Mouse (Mus musculus) c-Kit-positive CD71-positive TER-119-positive erythroid progenitor cells, embryonic 14.5 days (primary cell): ENCODE results near the gene Exoc6.

ENCODE experiments used
- DNase-seq: peaks from one replicate; pipeline ENCODE4 v3.0.0-alpha.2; 2013; ENCODE audit warnings: low spot score

Exoc6 gene

GRCm38 (mm10) chr19:37574802-37575201 is 24.6 kb downstream of the Exoc6 start:
- no peak for DNase-seq

- DNase-seq: no peak
These were observed 29.4 kb downstream of the Exoc6 start for GRCm38 (mm10) chr19:37579607-37580006.

GRCm38 (mm10) chr19:37580438-37580837 is 30.2 kb downstream of the Exoc6 start:
- no peak for DNase-seq

GRCm38 (mm10) chr19:37585210-37585609 is 35.0 kb downstream of the Exoc6 start:
- no peak for DNase-seq

- DNase-seq: no peak
These were observed 35.5 kb downstream of the Exoc6 start for GRCm38 (mm10) chr19:37585684-37586083.

- DNase-seq: no peak
These were observed 40.3 kb downstream of the Exoc6 start for GRCm38 (mm10) chr19:37590544-37590943.

GRCm38 (mm10) chr19:37601968-37602848 is 52.0 kb downstream of the Exoc6 start:
- peak; percentile 86 for DNase-seq

GRCm38 (mm10) chr19:37609991-37610390 is 59.8 kb downstream of the Exoc6 start:
- DNase-seq: no peak

GRCm38 (mm10) chr19:37612893-37613292 is 62.7 kb downstream of the Exoc6 start:
- no peak for DNase-seq

- no peak for DNase-seq
These were observed 64.9 kb downstream of the Exoc6 start for GRCm38 (mm10) chr19:37615039-37615630.

- no peak for DNase-seq
These were observed 97.8 kb downstream of the Exoc6 start for GRCm38 (mm10) chr19:37647994-37648393.

GRCm38 (mm10) chr19:37650526-37650925 is 100.3 kb downstream of the Exoc6 start:
- DNase-seq: no peak

GRCm38 (mm10) chr19:37654012-37654411 is 103.8 kb downstream of the Exoc6 start:
- DNase-seq: no peak

GRCm38 (mm10) chr19:37656441-37656840 is 106.2 kb downstream of the Exoc6 start:
- DNase-seq: no peak

GRCm38 (mm10) chr19:37665256-37665655 is 115.0 kb downstream of the Exoc6 start:
- DNase-seq: no peak

GRCm38 (mm10) chr19:37667855-37668594 is 117.8 kb downstream of the Exoc6 start:
- DNase-seq: peak; percentile 78

- DNase-seq: no peak
These were observed 118.4 kb downstream of the Exoc6 start for GRCm38 (mm10) chr19:37668657-37669056.

- DNase-seq: no peak
These were observed 119.3 kb downstream of the Exoc6 start for GRCm38 (mm10) chr19:37669486-37669885.

GRCm38 (mm10) chr19:37673393-37673792 is 123.2 kb downstream of the Exoc6 start:
- DNase-seq: no peak

GRCm38 (mm10) chr19:37685281-37685680 is 135.1 kb downstream of the Exoc6 start, which contains the start of gene Cyp26c1:
TSS of gene Cyp26c1 (plus strand) at chr19:37685581.
- DNase-seq: no peak

- DNase-seq: no peak
These were observed 136.1 kb downstream of the Exoc6 start for GRCm38 (mm10) chr19:37686347-37686746.
